Mouse (Mus musculus) layer of hippocampus, adult 2 months (tissue): ENCODE results near the gene Zdhhc18. TPM values are rescaled to one million over a fixed set of nuclear protein-coding genes. Genes with fewer than 3 reads are reported as not detected.
A peak's percentile ranks its signal among the peaks of the same experiment; 100 is the strongest.

Source experiments
- DNase-seq, 2 experiments: peaks; one replicate each; pipeline ENCODE4 v3.0.0; 2022; ENCODE audit warnings: low spot score in 2 of 2
- H3K27ac ChIP-seq: fragments of 200-600 bp; 2 replicates; pipeline ENCODE4 v1.8.1; 2022
- H3K4me3 ChIP-seq: fragments of 200-600 bp; 2 replicates; pipeline ENCODE4 v1.8.1; 2022; ENCODE audit warnings: mild to moderate bottlenecking
- CTCF ChIP-seq: fragments of 200-600 bp; conservative IDR thresholded peaks from 2 replicates; pipeline ENCODE4 v1.8.1; 2022; ENCODE audit warnings: antibody characterized with exemption, mild to moderate bottlenecking, moderate library complexity
- total RNA-seq, 2 experiments: library from RNA; stranded (reverse); gene quantifications; 2 replicates each; pipeline ENCODE4 v1.2.3; 2021

The Zdhhc18 gene
- total RNA-seq, 2 experiments from 2014 or later: 37.1 to 38.0 TPM

DNA sequence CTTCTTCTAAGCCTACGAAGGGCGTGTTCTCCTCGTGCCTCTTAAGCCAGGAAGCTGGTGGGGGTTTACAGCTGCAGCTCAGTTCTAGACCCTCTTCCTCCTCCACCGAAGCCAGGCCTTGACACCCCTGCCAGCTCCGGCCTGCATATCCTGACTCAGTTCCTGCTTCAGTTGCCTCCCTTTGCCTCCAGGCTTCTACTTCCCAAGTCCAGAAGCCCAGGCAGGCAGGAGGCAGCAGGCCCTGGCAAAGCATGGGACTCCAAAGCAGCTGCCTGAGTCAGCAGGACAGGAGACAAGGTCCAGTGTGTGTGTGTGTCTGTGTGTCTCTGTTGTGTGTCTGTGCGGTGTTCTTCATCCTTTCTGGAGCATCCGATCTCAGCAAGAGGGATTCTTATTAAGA is 45.8 kb downstream of the Zdhhc18 start:
- DNase-seq: no peak
- H3K4me3 ChIP-seq: no peak overlapping the region
- no peak for TF ChIP-seq CTCF
- no peak overlapping the region for H3K27ac ChIP-seq

DNA sequence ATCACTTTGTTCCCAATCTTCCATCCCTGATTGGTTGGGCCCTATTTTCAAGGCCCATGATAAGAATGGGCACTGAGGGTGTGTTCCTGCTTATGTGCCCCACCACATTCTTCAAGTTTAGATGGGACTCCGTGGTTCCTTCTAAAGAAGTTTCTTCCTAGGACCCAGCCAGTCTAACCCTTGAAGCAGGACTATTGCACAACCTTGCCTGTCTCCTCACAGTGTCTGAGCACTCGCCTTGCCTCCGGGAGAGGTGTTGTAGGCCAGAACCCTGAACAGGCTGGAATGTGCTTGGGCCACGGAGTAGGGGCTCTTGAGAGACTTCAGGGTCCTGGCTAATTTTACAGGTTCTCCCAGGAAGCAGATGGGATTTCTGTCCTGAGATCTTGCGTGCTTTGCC is 46.9 kb downstream of the Zdhhc18 start:
- DNase-seq: no peak
- no peak overlapping the region for H3K4me3 ChIP-seq
- no peak for TF ChIP-seq CTCF
- H3K27ac ChIP-seq: no peak overlapping the region

- no peak within 1 kb of the TSS for H3K27ac ChIP-seq
- DNase-seq: no peak
- TF ChIP-seq CTCF: peak; percentile 71
- no peak within 1 kb of the TSS for H3K4me3 ChIP-seq
These were observed 48.2 kb downstream of the Zdhhc18 start, which contains the start of gene Sfn for GRCm38 (mm10) chr4:133601721-133602218. TSS of gene Sfn (minus strand) at chr4:133602168.

GRCm38 (mm10) chr4:133600306-133600705 is 49.6 kb downstream of the Zdhhc18 start:
- peak overlapping the region; percentile 68; the same call in 1 of the 2 replicates for H3K4me3 ChIP-seq
- H3K27ac ChIP-seq: no peak overlapping the region
- no peak for TF ChIP-seq CTCF
- DNase-seq: no peak

DNA sequence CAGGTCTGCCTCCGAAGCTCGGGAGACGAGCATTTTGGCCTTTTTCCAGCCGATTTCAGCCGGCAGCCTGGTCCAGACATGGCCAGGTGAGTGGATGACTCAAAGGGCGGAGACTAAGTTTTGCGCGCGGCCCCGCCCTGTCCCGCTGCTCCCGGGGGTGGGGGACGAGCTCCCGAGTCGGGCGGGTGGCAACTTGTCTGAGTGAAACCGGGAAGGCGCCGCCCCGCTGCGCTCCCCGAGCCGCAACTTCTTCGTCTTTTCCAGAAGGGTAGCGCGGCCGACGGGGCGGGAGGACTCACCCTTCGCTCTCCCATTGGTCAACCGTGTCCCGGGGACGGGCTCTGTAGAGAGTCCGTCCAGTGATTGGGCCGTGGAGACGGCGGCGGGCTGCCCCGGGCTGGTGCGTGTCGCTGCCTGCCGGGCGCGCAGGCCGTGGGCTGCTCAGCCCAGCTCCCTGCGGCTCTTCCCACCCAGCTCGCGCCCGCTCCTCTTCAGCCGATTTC is 50.3 kb downstream of the Zdhhc18 start:
- no peak for TF ChIP-seq CTCF

GRCm38 (mm10) chr4:133599116-133599515 is 50.8 kb downstream of the Zdhhc18 start:
- peak overlapping the region; percentile 68 for H3K4me3 ChIP-seq
- DNase-seq: no peak
- no peak overlapping the region for H3K27ac ChIP-seq
- TF ChIP-seq CTCF: no peak

More for the DNA sequence above, 50.3 kb downstream of the Zdhhc18 start:
- DNase-seq: peak; percentile 65 to 67
- Histone ChIP-seq H3K27ac (no peak overlapping the region), H3K4me3 (peak overlapping the region; percentile 68)

- no peak for DNase-seq
- Histone ChIP-seq H3K27ac (no peak overlapping the region), H3K4me3 (no peak overlapping the region)
- no peak for TF ChIP-seq CTCF
These were observed 51.3 kb downstream of the Zdhhc18 start for GRCm38 (mm10) chr4:133598616-133599015.

DNA sequence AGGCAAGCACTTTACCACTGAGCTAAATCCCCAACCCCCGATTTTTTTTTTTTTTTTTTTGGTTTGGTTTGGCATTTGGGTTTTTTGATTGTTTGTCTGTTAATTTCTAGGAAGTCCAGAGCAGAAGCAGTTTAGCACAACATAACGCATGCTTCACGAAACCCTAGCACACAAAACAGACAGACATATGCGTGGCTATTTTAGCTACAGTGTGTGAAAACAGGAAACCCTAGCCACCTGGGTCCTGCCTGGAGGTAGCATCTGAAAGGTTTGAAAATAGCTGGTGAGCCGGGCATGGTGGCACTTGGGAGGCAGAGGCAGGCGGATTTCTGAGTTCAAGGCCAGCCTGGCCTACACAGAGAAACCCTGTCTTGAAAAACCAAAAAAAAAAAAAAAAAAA is 53.9 kb downstream of the Zdhhc18 start:
- no peak for DNase-seq
- TF ChIP-seq CTCF: no peak
- no peak overlapping the region for H3K4me3 ChIP-seq
- no peak overlapping the region for H3K27ac ChIP-seq

- no peak overlapping the region for H3K27ac ChIP-seq
These were observed 54.4 kb downstream of the Zdhhc18 start for GRCm38 (mm10) chr4:133595538-133595937.

DNA sequence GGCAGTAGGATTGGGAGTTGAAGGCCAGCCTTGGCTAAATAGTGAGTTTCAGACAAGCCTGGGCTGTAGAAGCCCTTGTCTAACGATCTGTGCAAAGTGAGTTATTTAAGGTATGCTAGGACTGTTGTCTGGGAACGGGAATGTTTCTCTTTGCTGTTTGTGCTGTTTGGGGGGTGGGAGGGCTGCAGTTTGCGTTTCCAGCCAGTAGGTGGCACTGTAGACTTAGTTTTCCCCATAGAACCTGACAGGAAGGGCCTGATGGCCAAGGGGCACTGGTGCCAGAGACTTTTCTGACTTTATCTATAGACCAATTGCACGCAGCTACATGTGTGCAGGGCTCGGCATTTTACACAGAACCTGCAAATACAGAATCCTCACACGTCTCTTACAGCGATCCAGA is 57.4 kb downstream of the Zdhhc18 start:
- DNase-seq: peak in 1 of 2 experiments; percentile 74
- peak; percentile 93 for TF ChIP-seq CTCF
- no peak overlapping the region for H3K4me3 ChIP-seq
- H3K27ac ChIP-seq: no peak overlapping the region

More at GRCm38 (mm10) chr4:133595538-133595937, 54.4 kb downstream of the Zdhhc18 start:
- no peak for DNase-seq
- no peak overlapping the region for H3K4me3 ChIP-seq
- TF ChIP-seq CTCF: no peak

GRCm38 (mm10) chr4:133584059-133584951 is 65.6 kb downstream of the Zdhhc18 start, which contains the start of gene Gpn2:
TSS of gene Gpn2 (plus strand) at chr4:133584362.
- TF ChIP-seq CTCF: no peak
- DNase-seq: peak; percentile 84 to 86
- H3K4me3 ChIP-seq: peak within 1 kb of the TSS; percentile 80
- peak within 1 kb of the TSS; percentile 90 for H3K27ac ChIP-seq

GRCm38 (mm10) chr4:133583690-133584058 is 66.3 kb downstream of the Zdhhc18 start:
- TF ChIP-seq CTCF: no peak

GRCm38 (mm10) chr4:133577983-133578382 is 72.0 kb downstream of the Zdhhc18 start:
- no peak for TF ChIP-seq CTCF
- Histone ChIP-seq H3K4me3 (no peak overlapping the region), H3K27ac (no peak overlapping the region)
- no peak for DNase-seq

More at GRCm38 (mm10) chr4:133583690-133584058, 66.3 kb downstream of the Zdhhc18 start:
- DNase-seq: no peak
- peak overlapping the region; percentile 90 for H3K27ac ChIP-seq
- peak overlapping the region; percentile 80 for H3K4me3 ChIP-seq

DNA sequence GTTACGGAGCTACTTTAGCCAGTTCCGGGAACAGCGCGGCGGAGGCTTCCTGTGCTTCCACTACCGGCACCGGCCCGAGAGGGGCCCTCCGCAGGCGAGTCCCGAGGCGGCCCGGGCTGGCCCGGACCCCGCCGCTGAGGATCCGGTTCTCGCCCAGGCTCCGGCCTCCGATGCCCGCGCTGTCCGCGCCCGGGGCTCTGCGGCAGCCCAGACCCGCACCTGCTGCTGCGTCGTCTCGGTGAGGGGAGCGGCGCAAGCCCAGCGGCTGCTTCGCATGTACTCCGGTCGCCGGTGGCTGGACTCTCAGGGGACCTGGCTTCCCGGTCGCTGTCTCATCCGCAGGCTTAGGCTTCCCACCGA is 75.1 kb downstream of the Zdhhc18 start:
- no peak for DNase-seq
- Histone ChIP-seq H3K4me3 (peak overlapping the region; percentile 93), H3K27ac (peak overlapping the region; percentile 88)
- TF ChIP-seq CTCF: no peak
